Mouse (Mus musculus) MEL (cell line): ENCODE measurements around the gene Nepro. TPM values are rescaled to one million over a fixed set of nuclear protein-coding genes. Genes with fewer than 3 reads are reported as not detected.

Experiments
- DNase-seq: peaks from one replicate; pipeline ENCODE4 v3.0.0; 2011; ENCODE audit warnings: low read depth, low spot score
- H3K27ac ChIP-seq: 2 replicates; pipeline ENCODE4 v1.5.1; 2012; ENCODE audit warnings: low read depth, mild to moderate bottlenecking, control low read depth, low read length, moderate library complexity; ENCODE audit not compliant: control insufficient read depth
- H3K27me3 ChIP-seq, 2 experiments: fragments of 150-350 bp in 1 of 2; sonication (generic) in 1 of 2; 2 replicates each; pipeline ENCODE4 v1.6.1; 2012; ENCODE audit warnings: low read length in 2 of 2, mild to moderate bottlenecking in 2 of 2, improper control_type of control experiment in 1 of 2, moderate library complexity in 1 of 2; ENCODE audit not compliant: insufficient read depth in 2 of 2, control insufficient read depth in 1 of 2
- H3K36me3 ChIP-seq, 2 experiments: 2 replicates each; pipeline ENCODE4 v1.6.1; 2012 to 2014; ENCODE audit warnings: low read length in 2 of 2, improper control_type of control experiment in 1 of 2, inconsistent platforms in 1 of 2, mild to moderate bottlenecking in 1 of 2; ENCODE audit not compliant: insufficient read depth in 2 of 2, control insufficient read depth in 1 of 2
- H3K4me1 ChIP-seq, 2 experiments: fragments of 150-350 bp in 1 of 2; sonication (generic) in 1 of 2; 2 replicates each; pipeline ENCODE4 v1.6.1; 2012; ENCODE audit warnings: low read length in 2 of 2, improper control_type of control experiment in 1 of 2, mild to moderate bottlenecking in 1 of 2; ENCODE audit not compliant: insufficient read depth in 2 of 2, control insufficient read depth in 1 of 2
- H3K4me3 ChIP-seq, 2 experiments: fragments of 150-350 bp in 1 of 2; sonication (generic) in 1 of 2; 2 replicates each; pipeline ENCODE4 v1.5.1; 2012; ENCODE audit warnings: low read depth in 2 of 2, low read length in 2 of 2, mild to moderate bottlenecking in 2 of 2, moderate library complexity in 2 of 2, control low read depth in 1 of 2, improper control_type of control experiment in 1 of 2; ENCODE audit not compliant: control insufficient read depth in 1 of 2, insufficient read depth in 1 of 2
- H3K79me2 ChIP-seq: 2 replicates; pipeline ENCODE4 v1.6.1; 2012; ENCODE audit warnings: mild to moderate bottlenecking, low read length, moderate library complexity; ENCODE audit not compliant: control insufficient read depth, poor library complexity, insufficient read depth
- H3K9ac ChIP-seq: 2 replicates; pipeline ENCODE4 v1.6.1; 2012; ENCODE audit warnings: low read depth, mild to moderate bottlenecking, control low read depth, low read length, moderate library complexity; ENCODE audit not compliant: control insufficient read depth, poor library complexity, severe bottlenecking
- H3K9me3 ChIP-seq: fragments of 150-350 bp; sonication (generic); replicated peaks from 2 replicates; pipeline ENCODE4 v1.6.1; 2012; ENCODE audit warnings: mild to moderate bottlenecking, low read length, improper control_type of control experiment, moderate library complexity; ENCODE audit not compliant: insufficient read depth
- BHLHE40 ChIP-seq: IDR thresholded peaks from 2 replicates; pipeline ENCODE4 v1.6.1; 2012; ENCODE audit warnings: low read depth, mild to moderate bottlenecking, inconsistent platforms, low read length, improper control_type of control experiment, borderline replicate concordance
- CHD1 ChIP-seq: IDR thresholded peaks from 2 replicates; pipeline ENCODE4 v1.6.1; 2012; ENCODE audit warnings: low read depth, mild to moderate bottlenecking, inconsistent platforms, low read length, improper control_type of control experiment
- CHD2 ChIP-seq: IDR thresholded peaks from 2 replicates; pipeline ENCODE4 v1.6.1; 2011; ENCODE audit warnings: low read length, improper control_type of control experiment
- CTCF ChIP-seq, 3 experiments: IDR thresholded peaks in 2 of 3; conservative IDR thresholded peaks in 1 of 3; 2 replicates each; pipeline ENCODE4 v1.5.1; 2011 to 2012; ENCODE audit warnings: low read length in 3 of 3, low read depth in 2 of 3, mild to moderate bottlenecking in 2 of 3, improper control_type of control experiment in 1 of 3, inconsistent platforms in 1 of 3, mixed read lengths in 1 of 3, moderate library complexity in 1 of 3; ENCODE audit not compliant: control insufficient read depth in 1 of 3, insufficient read depth in 1 of 3, poor library complexity in 1 of 3, severe bottlenecking in 1 of 3
- E2F4 ChIP-seq: IDR thresholded peaks from 2 replicates; pipeline ENCODE4 v1.6.1; 2011; ENCODE audit warnings: low read depth, low read length, improper control_type of control experiment, borderline replicate concordance
- ELF1 ChIP-seq: IDR thresholded peaks from 2 replicates; pipeline ENCODE4 v1.6.1; 2014; ENCODE audit warnings: low read depth, mild to moderate bottlenecking, inconsistent platforms, low read length, improper control_type of control experiment, moderate library complexity
- EP300 ChIP-seq, 2 experiments: IDR thresholded peaks; 2 replicates each; pipeline ENCODE4 v1.6.1; 2011; ENCODE audit warnings: improper control_type of control experiment in 2 of 2, low read length in 2 of 2, low read depth in 1 of 2, mild to moderate bottlenecking in 1 of 2
- ETS1 ChIP-seq: IDR thresholded peaks from 2 replicates; pipeline ENCODE4 v1.6.1; 2012; ENCODE audit warnings: low read depth, mild to moderate bottlenecking, inconsistent platforms, low read length, improper control_type of control experiment, moderate library complexity
- GABPA ChIP-seq: IDR thresholded peaks from 2 replicates; pipeline ENCODE4 v1.6.1; 2012; ENCODE audit warnings: low read depth, mild to moderate bottlenecking, inconsistent platforms, low read length, improper control_type of control experiment, moderate library complexity
- HCFC1 ChIP-seq: IDR thresholded peaks from 2 replicates; pipeline ENCODE4 v1.6.1; 2012; ENCODE audit warnings: low read depth, mild to moderate bottlenecking, inconsistent platforms, low read length, improper control_type of control experiment, moderate library complexity
- JUND ChIP-seq: IDR thresholded peaks from 2 replicates; pipeline ENCODE4 v1.6.1; 2011; ENCODE audit warnings: low read depth, mild to moderate bottlenecking, improper control_type of control experiment, low read length
- MAFK ChIP-seq: IDR thresholded peaks from 2 replicates; pipeline ENCODE4 v1.6.1; 2011; ENCODE audit warnings: low read depth, mild to moderate bottlenecking, low read length, improper control_type of control experiment, borderline replicate concordance
- MAX ChIP-seq: IDR thresholded peaks from 2 replicates; pipeline ENCODE4 v1.6.1; 2011; ENCODE audit warnings: low read length, improper control_type of control experiment
- MAZ ChIP-seq: IDR thresholded peaks from 2 replicates; pipeline ENCODE4 v1.6.1; 2012; ENCODE audit warnings: low read depth, mild to moderate bottlenecking, inconsistent platforms, low read length, improper control_type of control experiment
- MEF2A ChIP-seq: IDR thresholded peaks from 2 replicates; pipeline ENCODE4 v1.6.1; 2014; ENCODE audit warnings: low read depth, mild to moderate bottlenecking, inconsistent platforms, low read length, improper control_type of control experiment; ENCODE audit not compliant: poor library complexity, insufficient replicate concordance, severe bottlenecking; ENCODE audit errors: extremely low read depth
- MXI1 ChIP-seq: IDR thresholded peaks from 2 replicates; pipeline ENCODE4 v1.6.1; 2011; ENCODE audit warnings: mild to moderate bottlenecking, low read depth, low read length, improper control_type of control experiment
- MYB ChIP-seq: IDR thresholded peaks from 2 replicates; pipeline ENCODE4 v1.6.1; 2011; ENCODE audit warnings: mild to moderate bottlenecking, low read depth, low read length, improper control_type of control experiment
- MYC ChIP-seq: IDR thresholded peaks from 2 replicates; pipeline ENCODE4 v1.6.1; 2011; ENCODE audit warnings: low read depth, mild to moderate bottlenecking, low read length, improper control_type of control experiment, moderate library complexity
- NELFE ChIP-seq: IDR thresholded peaks from 2 replicates; pipeline ENCODE4 v1.6.1; 2011; ENCODE audit warnings: low read depth, low read length, improper control_type of control experiment
- NRF1 ChIP-seq: IDR thresholded peaks from 2 replicates; pipeline ENCODE4 v1.6.1; 2014; ENCODE audit warnings: low read depth, mild to moderate bottlenecking, inconsistent platforms, low read length, improper control_type of control experiment, moderate library complexity; ENCODE audit not compliant: poor library complexity, insufficient read depth, severe bottlenecking
- POLR2A ChIP-seq, 2 experiments: IDR thresholded peaks; 2 replicates each; pipeline ENCODE4 v1.6.1; 2011 to 2012; ENCODE audit warnings: low read length in 2 of 2, mild to moderate bottlenecking in 2 of 2, control low read depth in 1 of 2, improper control_type of control experiment in 1 of 2, low read depth in 1 of 2, moderate library complexity in 1 of 2; ENCODE audit not compliant: control insufficient read depth in 1 of 2, insufficient read depth in 1 of 2, poor library complexity in 1 of 2
- POLR2AphosphoS2 ChIP-seq: IDR thresholded peaks from 2 replicates; pipeline ENCODE4 v1.6.1; 2011; ENCODE audit warnings: low read length, improper control_type of control experiment
- POLR2AphosphoS5 ChIP-seq: IDR thresholded peaks from 2 replicates; pipeline ENCODE4 v1.6.1; 2012; ENCODE audit warnings: low read depth, borderline replicate concordance, mild to moderate bottlenecking, inconsistent platforms, low read length, moderate library complexity, mixed read lengths
- RAD21 ChIP-seq: IDR thresholded peaks from 2 replicates; pipeline ENCODE4 v1.6.1; 2011; ENCODE audit warnings: mild to moderate bottlenecking, low read depth, low read length, improper control_type of control experiment
- SIN3A ChIP-seq: IDR thresholded peaks from 2 replicates; pipeline ENCODE4 v1.6.1; 2012; ENCODE audit warnings: low read length, improper control_type of control experiment, inconsistent platforms
- SMC3 ChIP-seq: IDR thresholded peaks from 2 replicates; pipeline ENCODE4 v1.6.1; 2011; ENCODE audit warnings: low read depth, low read length, improper control_type of control experiment
- TAL1 ChIP-seq: IDR thresholded peaks from 2 replicates; pipeline ENCODE4 v1.6.1; 2012; ENCODE audit warnings: mild to moderate bottlenecking, inconsistent platforms, low read length, moderate library complexity, mixed read lengths
- TBP ChIP-seq: IDR thresholded peaks from 2 replicates; pipeline ENCODE4 v1.8.0; 2011; ENCODE audit warnings: low read depth, low read length, improper control_type of control experiment
- TCF12 ChIP-seq: IDR thresholded peaks from 2 replicates; pipeline ENCODE4 v1.6.1; 2014; ENCODE audit warnings: low read depth, mild to moderate bottlenecking, inconsistent platforms, low read length, improper control_type of control experiment, moderate library complexity
- UBTF ChIP-seq: IDR thresholded peaks from 2 replicates; pipeline ENCODE4 v1.6.1; 2012; ENCODE audit warnings: low read depth, mild to moderate bottlenecking, inconsistent platforms, low read length, improper control_type of control experiment, moderate library complexity, borderline replicate concordance; ENCODE audit not compliant: insufficient read depth
- USF1 ChIP-seq: IDR thresholded peaks from 2 replicates; pipeline ENCODE4 v1.6.1; 2014; ENCODE audit warnings: low read depth, mild to moderate bottlenecking, inconsistent platforms, low read length, improper control_type of control experiment, moderate library complexity
- USF2 ChIP-seq, 2 experiments: IDR thresholded peaks; 2 replicates each; pipeline ENCODE4 v1.6.1; 2011 to 2012; ENCODE audit warnings: improper control_type of control experiment in 2 of 2, low read length in 2 of 2, borderline replicate concordance in 1 of 2, inconsistent platforms in 1 of 2, low read depth in 1 of 2, mild to moderate bottlenecking in 1 of 2; ENCODE audit not compliant: insufficient read depth in 1 of 2
- ZKSCAN1 ChIP-seq: IDR thresholded peaks from 2 replicates; pipeline ENCODE4 v1.6.1; 2012; ENCODE audit warnings: low read depth, mild to moderate bottlenecking, inconsistent platforms, low read length, improper control_type of control experiment, moderate library complexity
- ZMIZ1 ChIP-seq: IDR thresholded peaks from 2 replicates; pipeline ENCODE4 v1.6.1; 2012; ENCODE audit warnings: low read depth, mild to moderate bottlenecking, inconsistent platforms, low read length, improper control_type of control experiment, moderate library complexity
- ZNF384 ChIP-seq: IDR thresholded peaks from 2 replicates; pipeline ENCODE4 v1.6.1; 2012; ENCODE audit warnings: low read depth, mild to moderate bottlenecking, inconsistent platforms, low read length, improper control_type of control experiment
- polyA plus RNA-seq, 2 experiments: library from polyadenylated mRNA; stranded (reverse) in 1 of 2; unstranded in 1 of 2; fragments of >175 nt in 1 of 2; fragments of >200 nt in 1 of 2; gene quantifications; 2 replicates each; pipeline versions ENCODE4 v1.2.1 to v1.2.4; 2012; ENCODE audit warnings: low replicate concordance in 2 of 2, low read depth in 1 of 2; ENCODE audit not compliant: insufficient read length in 2 of 2, insufficient read depth in 1 of 2, missing spikeins in 1 of 2
- total RNA-seq: library from RNA; depleted of rRNA; stranded (reverse); fragments of 300-350 nt; gene quantifications from 2 replicates; pipeline ENCODE4 v1.2.3, GENCODE M21; 2012; rRNA removed

The Nepro gene
- 8.8 and 9.0 TPM in 2 replicates for total RNA-seq
- 10 to 100 TPM in 1 of 2 experiments, not detected in 1; 20.8 TPM for polyA plus RNA-seq

- Histone ChIP-seq H3K27ac (peak within 1 kb of the TSS; percentile 79), H3K9ac (peak within 1 kb of the TSS; percentile 95), H3K79me2 (peaks cover 18% of the 10 kb centered on the region), H3K9me3 (no peaks in the 10 kb centered on the region), H3K36me3 (peaks cover 2 to 36% of the 10 kb centered on the region in 2 experiments; a peak in 2 of 4 replicates), H3K4me3 (peak within 1 kb of the TSS; percentile 90 to 99), H3K27me3 (no peaks in the 10 kb centered on the region), H3K4me1 (peaks cover 2 to 10% of the 10 kb centered on the region in 2 experiments; a peak in 3 of 4 replicates)
- peak; percentile 93 for DNase-seq
- TF ChIP-seq EP300 (IDR thresholded peaks at IDR 0.05; ENCODE audit: low read depth in 1 of 2, low read length in 2 of 2) (no peak), MEF2A (no peak), CHD1 (no peak), POLR2AphosphoS2 (peak; percentile 90), USF2 (IDR thresholded peaks at IDR 0.05; ENCODE audit: borderline replicate concordance in 1 of 2, insufficient read depth in 1 of 2, low read depth in 1 of 2, low read length in 2 of 2) (no peak), SMC3 (no peak), GABPA (no peak), POLR2A (IDR thresholded peaks at IDR 0.05; ENCODE audit: control insufficient read depth in 1 of 2, insufficient read depth in 1 of 2, low read depth in 1 of 2, low read length in 2 of 2, poor library complexity in 1 of 2) (peak; percentile 86 to 92), MAZ (0 out of 2 replicates have a peak, but pooled peaks have one; percentile 35), MYB (no peak), MYC (0 out of 2 replicates have a peak, but pooled peaks have one; percentile 42), RAD21 (no peak), ZKSCAN1 (no peak), CHD2 (no peak), HCFC1 (peak; percentile 88), ETS1 (no peak), NRF1 (no peak), MXI1 (peak; percentile 92), BHLHE40 (peak; percentile 70), MAFK (no peak), CTCF (IDR thresholded peaks at IDR 0.05 in 2 of 3, conservative IDR thresholded peaks at IDR 0.05 in 1 of 3; ENCODE audit: control insufficient read depth in 1 of 3, insufficient read depth in 1 of 3, low read depth in 2 of 3, low read length in 3 of 3, poor library complexity in 1 of 3, severe bottlenecking in 1 of 3) (0 out of 6 replicates have a peak, but pooled peaks of 1 of the 3 experiments have one; percentile 0), POLR2AphosphoS5 (no peak), ZMIZ1 (no peak), NELFE (peak; percentile 89), ELF1 (peak; percentile 68), USF1 (peak; percentile 89), TCF12 (0 out of 2 replicates have a peak, but pooled peaks have one; percentile 14), ZNF384 (no peak), UBTF (no peak), E2F4 (no peak), TBP (peak; percentile 67; the same call in 1 of the 2 replicates), SIN3A (no peak; the same call in none of the 2 replicates), MAX (peak; percentile 64), TAL1 (no peak), JUND (no peak)
Observed at GRCm38 (mm10) chr16:44724083-44724787, at the start of gene Nepro. Gene Nepro (plus strand): TSS chr16:44724301.
